In genomic region chr4:63704232-63704631, GRCm38 (mm10) we compare ENCODE assay signal across 32 mouse cellular contexts. TPM values are rescaled to one million over a fixed set of nuclear protein-coding genes. Genes with fewer than 3 reads are reported as not detected.
"Had no signal": no experiment of that assay in that cellular context is flagged by ENCODE, and none has a peak within 500 bp of the region (broad histone marks: within the 10 kb centered on the region; RNA-seq: fewer than 3 reads in every experiment).

No protein-coding gene starts in this region.

- DNase-seq: kidney, adult 9 months; kidney, postnatal 14 days; layer of hippocampus, adult 9-11 months; liver, embryonic 13.5 days; lung, adult 2 months; lung, postnatal 14 days; lung, postnatal 4 days; retina, postnatal 1 day; right cerebral cortex, postnatal 25 days; thymus, adult 18-20 months; thymus, postnatal 25 days had no signal

- H3K27ac ChIP-seq: layer of hippocampus, adult 2 months; left cerebral cortex, adult 2 months; liver, embryonic 13.5 days; midbrain, embryonic 12.5 days; midbrain, embryonic 15.5 days; neural tube, embryonic 13.5 days had no signal

- ATAC-seq: midbrain, embryonic 15.5 days had no signal

- H3K27me3 ChIP-seq: liver, embryonic 13.5 days; midbrain, embryonic 12.5 days; midbrain, embryonic 15.5 days; neural tube, embryonic 13.5 days had no signal

- H3K4me1 ChIP-seq: liver, embryonic 13.5 days; midbrain, embryonic 12.5 days; midbrain, embryonic 15.5 days; neural tube, embryonic 13.5 days had no signal

- H3K36me3 ChIP-seq: liver, embryonic 13.5 days; midbrain, embryonic 12.5 days; midbrain, embryonic 15.5 days; neural tube, embryonic 13.5 days had no signal

- H3K4me3 ChIP-seq: layer of hippocampus, adult 2 months; left cerebral cortex, adult 2 months; liver, embryonic 13.5 days; midbrain, embryonic 12.5 days; midbrain, embryonic 15.5 days; neural tube, embryonic 13.5 days had no signal

RNA-seq across cellular contexts. Expression of gene Tnfsf15, which starts 40.7 kb away (rescaled TPM):
- total RNA-seq: layer of hippocampus, adult 2 months; layer of hippocampus, postnatal 25 days; neutrophil, adult 5-6 weeks had no signal
- polyA plus RNA-seq: limb, embryonic 11.5 days; liver, adult 2 months; midbrain, embryonic 15.5 days; neural tube, embryonic 13.5 days had no signal

RNA-seq across cellular contexts. Expression of gene Gm11214, which starts 41.1 kb away (rescaled TPM):
- total RNA-seq: layer of hippocampus, adult 2 months; layer of hippocampus, postnatal 25 days; left cerebral cortex, adult 2 months; left cerebral cortex, postnatal 10 days; left cerebral cortex, postnatal 36 days; liver, adult 2 months; megakaryocyte progenitor cell, adult 5-6 weeks; neutrophil, adult 5-6 weeks had no signal
- polyA plus RNA-seq: kidney, embryonic 16.5 days; large intestine, adult 2 months; limb, embryonic 11.5 days; limb, embryonic 14.5 days; liver, adult 2 months; liver, embryonic 13.5 days; liver, embryonic 16.5 days; lung, adult 2 months; lung, embryonic 16.5 days; midbrain, embryonic 12.5 days; midbrain, embryonic 15.5 days; neural tube, embryonic 13.5 days; small intestine, adult 2 months; spleen, adult 2 months; stomach, embryonic 16.5 days; testis, adult 2 months had no signal
